Mouse (Mus musculus): ENCODE measurements around the gene Adamtsl3.

The Adamtsl3 gene

GRCm38 (mm10) chr7:82341476-82341875 is 6.0 kb downstream of the Adamtsl3 start:
- no peak for TF ChIP-seq CTCF (conservative IDR thresholded peaks at IDR 0.05; ENCODE audit: low read length)
- TF ChIP-seq POU5F1 (IDR thresholded peaks at IDR 0.05; ENCODE audit: borderline replicate concordance, low read length), result no peak
- Histone ChIP-seq H3K27me3 (ENCODE audit: insufficient read depth, low read length) (peaks cover 24% of the 10 kb centered on the region), H3K4me1 (replicated peaks; ENCODE audit: low read depth, low read length) (peaks cover under 1% of the 10 kb centered on the region), H3K4me3 (replicated peaks; ENCODE audit: low read length) (no peak overlapping the region), H3K36me3 (ENCODE audit: insufficient read depth, low read length) (no peaks in the 10 kb centered on the region), H3K9me3 (ENCODE audit: low read length) (no peaks in the 10 kb centered on the region)

GRCm38 (mm10) chr7:82346706-82347105 is 11.2 kb downstream of the Adamtsl3 start:
- H3K4me3 ChIP-seq (replicated peaks; ENCODE audit: low read length), result no peak overlapping the region
- TF ChIP-seq NANOG (IDR thresholded peaks at IDR 0.05; ENCODE audit: borderline replicate concordance, low read length), result no peak
- TF ChIP-seq POU5F1 (IDR thresholded peaks at IDR 0.05; ENCODE audit: borderline replicate concordance, low read length), result no peak
- no peak for TF ChIP-seq CTCF (conservative IDR thresholded peaks at IDR 0.05; ENCODE audit: low read length)
- no peaks in the 10 kb centered on the region for H3K36me3 ChIP-seq (ENCODE audit: insufficient read depth, low read length)
- no peaks in the 10 kb centered on the region for H3K4me1 ChIP-seq (replicated peaks; ENCODE audit: low read depth, low read length)
- no peaks in the 10 kb centered on the region for H3K27me3 ChIP-seq (ENCODE audit: insufficient read depth, low read length)
- H3K9me3 ChIP-seq (ENCODE audit: low read length), result no peaks in the 10 kb centered on the region

DNA sequence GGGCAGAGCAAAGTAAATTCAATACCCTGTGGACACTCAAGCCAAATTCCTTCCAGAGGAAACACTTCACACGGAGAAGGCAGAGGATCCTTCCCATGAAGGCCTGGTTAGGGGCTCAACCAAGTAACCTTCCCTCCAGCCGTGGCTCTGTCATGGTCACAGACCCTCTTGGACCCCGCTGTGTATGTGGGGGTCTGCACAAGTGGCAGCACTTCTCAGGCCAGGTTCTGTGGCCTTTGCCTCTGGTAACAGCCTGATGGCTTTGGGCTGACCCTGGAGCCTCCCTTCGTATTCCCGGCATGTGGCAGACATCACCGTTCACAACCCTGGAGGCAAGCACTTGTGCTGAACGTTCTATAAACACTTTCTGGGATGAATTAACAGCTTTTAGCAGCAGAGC is 14.3 kb downstream of the Adamtsl3 start:
- no peak for TF ChIP-seq NANOG (IDR thresholded peaks at IDR 0.05; ENCODE audit: borderline replicate concordance, low read length)
- TF ChIP-seq POU5F1 (IDR thresholded peaks at IDR 0.05; ENCODE audit: borderline replicate concordance, low read length), result no peak
- TF ChIP-seq CTCF (conservative IDR thresholded peaks at IDR 0.05; ENCODE audit: low read length), result no peak
- Histone ChIP-seq H3K4me3 (replicated peaks; ENCODE audit: low read length) (no peak overlapping the region), H3K36me3 (ENCODE audit: insufficient read depth, low read length) (no peaks in the 10 kb centered on the region), H3K9me3 (ENCODE audit: low read length) (0 out of 2 replicates have a peak, but pooled peaks cover 4% of the 10 kb centered on the region), H3K4me1 (replicated peaks; ENCODE audit: low read depth, low read length) (no peaks in the 10 kb centered on the region), H3K27me3 (ENCODE audit: insufficient read depth, low read length) (no peaks in the 10 kb centered on the region)

- TF ChIP-seq CTCF (conservative IDR thresholded peaks at IDR 0.05; ENCODE audit: low read length) (no peak), NANOG (IDR thresholded peaks at IDR 0.05; ENCODE audit: borderline replicate concordance, low read length) (no peak), POU5F1 (IDR thresholded peaks at IDR 0.05; ENCODE audit: borderline replicate concordance, low read length) (no peak)
- Histone ChIP-seq H3K9me3 (ENCODE audit: low read length) (0 out of 2 replicates have a peak, but pooled peaks cover 4% of the 10 kb centered on the region), H3K27me3 (ENCODE audit: insufficient read depth, low read length) (no peaks in the 10 kb centered on the region), H3K4me3 (replicated peaks; ENCODE audit: low read length) (no peak overlapping the region), H3K4me1 (replicated peaks; ENCODE audit: low read depth, low read length) (no peaks in the 10 kb centered on the region), H3K36me3 (ENCODE audit: insufficient read depth, low read length) (no peaks in the 10 kb centered on the region)
Observed at GRCm38 (mm10) chr7:82350421-82350820, 14.9 kb downstream of the Adamtsl3 start.

DNA sequence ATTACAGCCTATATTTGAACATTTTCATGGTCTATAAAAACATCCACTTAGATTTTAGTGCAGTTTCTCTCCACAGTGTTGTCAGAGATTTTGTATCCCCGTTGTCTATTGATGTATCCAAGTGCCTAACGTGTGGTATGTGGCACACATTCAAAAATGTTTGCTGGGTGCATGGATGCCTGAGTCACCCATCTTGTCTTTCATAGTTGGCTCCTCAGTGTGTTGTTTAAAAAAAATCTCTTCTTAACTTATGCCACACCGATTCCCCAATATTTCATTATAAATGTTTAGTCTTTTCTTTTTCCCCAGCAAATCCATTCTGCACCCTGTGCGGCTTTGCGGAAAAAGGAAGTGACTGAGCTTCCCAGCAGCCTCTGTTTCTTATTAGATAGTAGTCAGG is 23.7 kb downstream of the Adamtsl3 start:
- Histone ChIP-seq H3K27me3 (ENCODE audit: insufficient read depth, low read length) (no peaks in the 10 kb centered on the region), H3K36me3 (ENCODE audit: insufficient read depth, low read length) (no peaks in the 10 kb centered on the region), H3K4me3 (replicated peaks; ENCODE audit: low read length) (no peak overlapping the region), H3K4me1 (replicated peaks; ENCODE audit: low read depth, low read length) (no peaks in the 10 kb centered on the region), H3K9me3 (ENCODE audit: low read length) (0 out of 2 replicates have a peak, but pooled peaks cover 4% of the 10 kb centered on the region)
- TF ChIP-seq NANOG (IDR thresholded peaks at IDR 0.05; ENCODE audit: borderline replicate concordance, low read length) (no peak), CTCF (conservative IDR thresholded peaks at IDR 0.05; ENCODE audit: low read length) (no peak), POU5F1 (IDR thresholded peaks at IDR 0.05; ENCODE audit: borderline replicate concordance, low read length) (no peak)

- Histone ChIP-seq H3K4me1 (replicated peaks; ENCODE audit: low read depth, low read length) (no peaks in the 10 kb centered on the region), H3K36me3 (ENCODE audit: insufficient read depth, low read length) (no peaks in the 10 kb centered on the region), H3K27me3 (ENCODE audit: insufficient read depth, low read length) (no peaks in the 10 kb centered on the region), H3K9me3 (ENCODE audit: low read length) (no peaks in the 10 kb centered on the region), H3K4me3 (replicated peaks; ENCODE audit: low read length) (no peak overlapping the region)
- TF ChIP-seq NANOG (IDR thresholded peaks at IDR 0.05; ENCODE audit: borderline replicate concordance, low read length) (no peak), POU5F1 (IDR thresholded peaks at IDR 0.05; ENCODE audit: borderline replicate concordance, low read length) (no peak), CTCF (conservative IDR thresholded peaks at IDR 0.05; ENCODE audit: low read length) (no peak)
Observed at GRCm38 (mm10) chr7:82359674-82360073, 24.2 kb downstream of the Adamtsl3 start.

DNA sequence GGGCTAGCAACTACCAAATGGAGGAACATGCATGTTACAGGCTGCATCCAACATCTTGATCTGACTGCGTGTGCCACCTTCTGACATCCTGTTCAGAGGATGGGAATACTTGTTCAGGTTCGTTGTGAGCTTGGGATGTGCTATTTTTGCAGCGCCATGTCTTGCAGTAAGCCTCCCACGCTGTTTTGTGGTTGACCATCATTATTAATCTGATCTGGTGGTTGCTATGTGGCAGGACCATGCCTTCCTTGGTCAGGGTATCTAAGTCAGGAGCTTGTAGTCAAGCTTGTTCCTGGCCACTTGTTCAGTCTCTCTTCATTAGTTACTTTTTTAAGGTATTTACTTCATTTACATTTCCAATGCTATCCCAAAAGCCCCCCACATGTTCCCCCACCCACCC is 24.7 kb downstream of the Adamtsl3 start:
- Histone ChIP-seq H3K36me3 (ENCODE audit: insufficient read depth, low read length) (no peaks in the 10 kb centered on the region), H3K9me3 (ENCODE audit: low read length) (no peaks in the 10 kb centered on the region), H3K4me1 (replicated peaks; ENCODE audit: low read depth, low read length) (no peaks in the 10 kb centered on the region), H3K4me3 (replicated peaks; ENCODE audit: low read length) (no peak overlapping the region), H3K27me3 (ENCODE audit: insufficient read depth, low read length) (no peaks in the 10 kb centered on the region)
- no peak for TF ChIP-seq POU5F1 (IDR thresholded peaks at IDR 0.05; ENCODE audit: borderline replicate concordance, low read length)
- no peak for TF ChIP-seq NANOG (IDR thresholded peaks at IDR 0.05; ENCODE audit: borderline replicate concordance, low read length)
- TF ChIP-seq CTCF (conservative IDR thresholded peaks at IDR 0.05; ENCODE audit: low read length), result no peak

DNA sequence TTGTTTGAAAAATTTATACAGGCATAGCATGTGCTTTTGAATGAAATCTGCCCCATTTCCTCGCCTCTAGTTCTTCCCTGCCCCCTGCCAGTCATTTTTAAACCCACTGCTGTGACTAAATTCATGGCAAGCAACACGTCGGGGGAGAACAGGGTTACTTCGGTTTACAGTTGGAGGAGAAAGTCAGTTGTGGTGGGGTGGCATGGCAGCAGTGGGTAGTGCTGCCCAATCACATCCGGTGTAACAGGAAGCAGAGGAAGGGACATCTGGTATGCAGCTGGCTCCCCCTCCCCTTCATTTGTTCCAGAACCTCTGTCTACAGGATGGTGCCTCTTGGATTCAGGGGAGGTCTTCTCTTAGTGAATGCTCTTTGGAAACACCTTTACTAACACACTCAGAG is 25.6 kb downstream of the Adamtsl3 start:
- no peaks in the 10 kb centered on the region for H3K36me3 ChIP-seq (ENCODE audit: insufficient read depth, low read length)
- no peak for TF ChIP-seq CTCF (conservative IDR thresholded peaks at IDR 0.05; ENCODE audit: low read length)
- TF ChIP-seq POU5F1 (IDR thresholded peaks at IDR 0.05; ENCODE audit: borderline replicate concordance, low read length), result no peak
- no peak for TF ChIP-seq NANOG (IDR thresholded peaks at IDR 0.05; ENCODE audit: borderline replicate concordance, low read length)
- no peaks in the 10 kb centered on the region for H3K4me1 ChIP-seq (replicated peaks; ENCODE audit: low read depth, low read length)
- H3K27me3 ChIP-seq (ENCODE audit: insufficient read depth, low read length), result no peaks in the 10 kb centered on the region
- no peaks in the 10 kb centered on the region for H3K9me3 ChIP-seq (ENCODE audit: low read length)
- H3K4me3 ChIP-seq (replicated peaks; ENCODE audit: low read length), result no peak overlapping the region

DNA sequence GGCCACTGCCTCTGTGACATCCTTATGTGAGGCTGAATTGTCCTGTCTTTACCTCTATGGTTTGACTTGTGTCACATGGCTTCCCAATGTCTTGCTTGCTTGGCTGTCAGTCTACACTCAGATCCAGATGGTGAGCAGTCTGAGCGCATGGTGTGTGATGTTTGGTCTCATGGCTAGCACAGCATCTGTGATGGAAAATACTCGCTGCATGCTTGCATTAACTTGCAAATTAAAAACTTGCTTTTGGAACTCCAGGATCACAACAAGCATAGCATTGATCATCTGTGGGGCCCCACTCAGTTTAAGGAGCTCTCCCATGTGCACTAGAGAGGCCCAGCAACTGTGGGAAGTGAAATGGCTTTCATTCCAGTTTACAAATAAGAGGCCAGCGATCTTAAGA is 29.1 kb downstream of the Adamtsl3 start:
- Histone ChIP-seq H3K4me3 (replicated peaks; ENCODE audit: low read length) (no peak overlapping the region), H3K27me3 (ENCODE audit: insufficient read depth, low read length) (no peaks in the 10 kb centered on the region), H3K36me3 (ENCODE audit: insufficient read depth, low read length) (no peaks in the 10 kb centered on the region), H3K9me3 (ENCODE audit: low read length) (no peaks in the 10 kb centered on the region), H3K4me1 (replicated peaks; ENCODE audit: low read depth, low read length) (no peaks in the 10 kb centered on the region)
- TF ChIP-seq POU5F1 (IDR thresholded peaks at IDR 0.05; ENCODE audit: borderline replicate concordance, low read length) (no peak), CTCF (conservative IDR thresholded peaks at IDR 0.05; ENCODE audit: low read length) (no peak), NANOG (IDR thresholded peaks at IDR 0.05; ENCODE audit: borderline replicate concordance, low read length) (no peak)
